Mouse (Mus musculus) spleen, adult 2 months (tissue): ENCODE results near the gene Cdh18.

ENCODE experiments used
- CTCF ChIP-seq: fragments of 200-500 bp; IDR thresholded peaks from 2 replicates; pipeline ENCODE4 v1.5.1; 2011; ENCODE audit warnings: mild to moderate bottlenecking, inconsistent platforms; ENCODE audit not compliant: insufficient read depth, insufficient read length, insufficient replicate concordance; ENCODE audit errors: extremely low read depth
- POLR2A ChIP-seq: fragments of 200-500 bp; IDR thresholded peaks from 2 replicates; pipeline ENCODE4 v1.6.1; 2011; ENCODE audit warnings: low read depth, low read length, inconsistent platforms

DNA sequence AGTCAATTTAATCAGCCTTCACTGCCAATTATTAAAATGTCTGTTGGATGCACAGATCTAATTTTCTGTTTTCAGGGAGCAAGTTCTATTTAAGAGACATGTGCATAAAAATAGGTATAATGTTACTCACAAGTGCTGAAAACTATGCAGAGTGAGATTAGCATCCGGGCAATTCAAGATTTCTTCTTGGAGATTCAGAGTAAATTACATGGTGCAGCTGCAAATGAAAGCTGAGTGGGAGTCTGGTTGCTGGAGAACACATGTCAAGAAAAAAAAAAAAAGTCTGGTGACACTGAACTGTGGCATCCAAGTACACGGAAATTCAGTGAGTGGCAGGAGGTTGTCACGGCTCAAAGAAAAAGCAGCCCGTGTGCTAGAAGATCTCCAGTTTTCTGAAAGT, 348.9 kb downstream of the Cdh18 start:
- TF ChIP-seq CTCF (no peak), POLR2A (no peak)
